Mouse (Mus musculus) MEL (cell line): ENCODE results near the gene Dyrk1a.

ENCODE experiments used
- CHD2 ChIP-seq: IDR thresholded peaks from 2 replicates; pipeline ENCODE4 v1.6.1; 2011; ENCODE audit warnings: low read length, improper control_type of control experiment
- MXI1 ChIP-seq: IDR thresholded peaks from 2 replicates; pipeline ENCODE4 v1.6.1; 2011; ENCODE audit warnings: mild to moderate bottlenecking, low read depth, low read length, improper control_type of control experiment
- POLR2A ChIP-seq, 2 experiments: IDR thresholded peaks; 2 replicates each; pipeline ENCODE4 v1.6.1; 2011 to 2012; ENCODE audit warnings: low read length in 2 of 2, mild to moderate bottlenecking in 2 of 2, control low read depth in 1 of 2, improper control_type of control experiment in 1 of 2, low read depth in 1 of 2, moderate library complexity in 1 of 2; ENCODE audit not compliant: control insufficient read depth in 1 of 2, insufficient read depth in 1 of 2, poor library complexity in 1 of 2
- SIN3A ChIP-seq: IDR thresholded peaks from 2 replicates; pipeline ENCODE4 v1.6.1; 2012; ENCODE audit warnings: low read length, improper control_type of control experiment, inconsistent platforms
- ZKSCAN1 ChIP-seq: IDR thresholded peaks from 2 replicates; pipeline ENCODE4 v1.6.1; 2012; ENCODE audit warnings: low read depth, mild to moderate bottlenecking, inconsistent platforms, low read length, improper control_type of control experiment, moderate library complexity
- ZMIZ1 ChIP-seq: IDR thresholded peaks from 2 replicates; pipeline ENCODE4 v1.6.1; 2012; ENCODE audit warnings: low read depth, mild to moderate bottlenecking, inconsistent platforms, low read length, improper control_type of control experiment, moderate library complexity

- TF ChIP-seq POLR2A (IDR thresholded peaks at IDR 0.05; ENCODE audit: control insufficient read depth in 1 of 2, insufficient read depth in 1 of 2, low read depth in 1 of 2, low read length in 2 of 2, poor library complexity in 1 of 2) (no peak), MXI1 (no peak), ZKSCAN1 (no peak), SIN3A (no peak), CHD2 (no peak), ZMIZ1 (no peak)
Observed at GRCm38 (mm10) chr16:94601540-94601953, 31.7 kb downstream of the Dyrk1a start.
